Mouse (Mus musculus) cerebellum, adult 11-12 months (tissue): ENCODE measurements around the gene Magi2.
"Not testable (repeated sequence)": the region's sequence is repeated elsewhere in the genome, so short reads cannot be mapped to it uniquely, and the experiment has no call there.

Source experiments
- DNase-seq: peaks from one replicate; pipeline ENCODE4 v3.0.0; 2022

The Magi2 gene

DNA sequence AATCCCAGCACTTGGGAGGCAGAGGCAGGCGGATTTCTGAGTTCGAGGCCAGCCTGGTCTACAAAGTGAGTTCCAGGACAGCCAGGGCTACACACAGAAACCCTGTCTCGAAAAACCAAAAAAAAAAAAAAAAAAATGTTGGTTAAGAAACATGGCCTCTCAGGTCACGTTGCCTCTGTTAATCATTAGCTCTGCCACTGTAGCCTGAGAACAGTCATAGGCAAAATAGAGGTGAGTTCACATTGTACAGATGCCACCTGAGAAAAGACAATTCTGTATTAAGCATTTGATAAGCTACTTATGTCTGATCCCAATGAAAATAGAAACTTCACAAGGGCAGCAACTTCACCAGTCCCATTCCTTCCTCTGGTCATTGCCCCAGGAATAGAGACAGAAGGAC, 1496.4 kb downstream of the Magi2 start:
- DNase-seq: not testable (repeated sequence)

DNA sequence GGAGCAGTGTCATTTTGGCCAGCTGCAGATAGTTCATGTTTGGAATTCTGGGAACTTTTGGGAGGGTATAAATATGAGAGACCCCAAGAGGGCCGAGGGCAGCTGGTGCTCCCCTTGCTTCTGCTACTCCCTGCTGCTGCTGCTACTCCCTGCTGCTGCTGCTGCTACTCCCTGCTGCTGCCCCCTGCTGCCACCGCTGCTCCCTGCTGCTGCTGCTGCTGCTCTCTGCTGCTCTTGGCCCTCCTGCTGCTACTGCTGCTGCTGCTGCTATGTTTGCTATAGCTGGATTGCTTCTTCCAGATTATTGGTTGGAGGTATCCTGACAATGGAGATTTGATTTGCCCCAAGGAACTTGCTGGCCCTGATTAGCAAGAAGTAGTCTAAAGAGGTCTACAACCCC, 1512.0 kb downstream of the Magi2 start:
- DNase-seq: no peak

DNA sequence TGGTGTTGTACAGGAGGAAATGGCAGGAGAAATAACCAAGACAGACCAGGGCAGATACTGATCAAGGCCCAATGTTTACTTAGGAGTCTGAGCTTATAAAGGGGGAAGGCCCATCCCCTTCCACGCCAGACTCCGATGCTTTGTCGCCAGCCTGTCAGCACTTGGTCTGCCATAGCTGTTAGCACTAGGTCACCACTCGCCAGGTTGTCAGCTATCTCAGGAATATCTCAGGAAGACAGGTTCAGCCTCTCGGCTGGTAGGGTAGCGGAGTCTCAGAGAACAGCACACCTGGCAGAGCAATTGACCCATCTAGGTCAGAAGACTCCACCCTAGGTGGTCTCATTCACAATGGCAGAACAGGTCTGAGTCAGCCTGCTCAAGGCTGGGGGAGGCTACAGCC, 1514.4 kb downstream of the Magi2 start:
- no peak for DNase-seq

DNA sequence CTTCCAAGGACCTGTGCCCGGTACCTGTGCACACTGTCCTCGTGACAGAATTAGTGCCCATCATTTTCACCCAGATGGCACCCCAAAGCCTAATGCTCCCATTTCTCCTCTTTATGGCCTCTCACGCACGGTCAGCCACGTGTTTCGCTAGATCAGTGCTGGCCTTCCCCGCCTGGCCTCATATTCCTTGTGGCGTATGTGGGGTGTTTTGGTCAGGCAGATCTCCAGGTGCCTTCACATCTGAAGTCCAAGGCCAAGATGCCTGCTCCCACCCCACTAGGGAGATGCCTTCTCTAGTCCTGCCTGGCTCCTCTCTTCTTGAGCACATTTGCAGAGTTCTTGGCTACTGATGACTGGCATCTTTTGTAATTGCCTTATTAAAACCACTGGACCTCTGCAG, 1515.1 kb downstream of the Magi2 start:
- no peak for DNase-seq

DNA sequence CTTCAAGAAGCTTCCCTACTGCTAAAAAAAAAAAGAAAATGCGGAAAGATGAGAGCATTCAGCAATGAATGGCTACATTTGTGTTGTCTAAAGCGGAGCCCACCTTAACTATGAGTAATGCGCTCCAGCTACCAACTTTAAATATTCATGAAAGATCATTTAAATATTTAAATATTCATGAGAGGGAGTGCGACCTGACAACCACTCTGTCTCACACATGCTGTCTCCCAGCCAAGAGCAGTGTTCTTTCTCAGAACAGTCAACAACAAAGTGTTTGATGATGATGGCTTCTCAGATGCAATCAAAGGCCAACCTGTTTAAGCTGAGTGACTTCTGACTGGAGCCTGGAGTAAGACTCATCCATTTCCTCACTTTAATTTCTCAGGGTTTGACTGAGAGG, 1521.3 kb downstream of the Magi2 start:
- no peak for DNase-seq

DNA sequence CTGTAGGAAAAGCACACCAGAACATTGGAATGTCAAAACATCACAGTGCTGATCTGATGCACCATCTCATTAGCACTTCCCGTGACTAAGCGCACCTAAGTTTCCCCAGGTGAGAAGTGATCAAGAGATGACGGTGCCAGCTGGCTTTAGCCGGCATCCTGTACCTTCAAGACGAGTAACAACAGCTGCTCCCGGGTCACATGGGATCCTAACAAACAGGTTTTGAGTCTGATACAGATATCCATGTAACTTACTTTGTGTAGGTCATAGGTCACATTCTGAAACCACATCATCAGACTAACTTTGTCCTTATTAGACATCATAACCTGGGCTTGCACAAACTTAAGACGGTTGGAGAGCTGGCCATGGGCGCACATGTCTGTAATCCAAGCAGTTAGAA, 1522.0 kb downstream of the Magi2 start:
- DNase-seq: no peak

DNA sequence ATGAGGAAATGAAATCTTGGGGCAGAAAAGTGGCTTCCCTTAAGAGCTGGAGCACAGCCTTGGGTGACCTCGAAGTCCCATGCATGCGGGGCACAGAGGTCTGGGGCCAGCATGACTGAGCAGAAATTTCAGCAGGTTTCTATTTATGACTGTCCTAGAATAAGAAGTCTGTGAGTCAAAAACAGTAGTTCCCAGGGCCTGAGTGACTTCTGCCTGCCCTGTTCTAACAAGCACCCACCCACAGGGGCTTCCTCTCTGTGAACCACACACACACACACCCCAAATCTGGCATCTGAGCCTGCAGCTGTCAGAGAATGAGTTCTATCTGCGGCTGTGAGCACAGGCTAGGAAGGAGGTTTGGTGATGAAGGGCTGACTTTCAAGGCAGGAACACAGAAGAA, 1522.7 kb downstream of the Magi2 start:
- no peak for DNase-seq

DNA sequence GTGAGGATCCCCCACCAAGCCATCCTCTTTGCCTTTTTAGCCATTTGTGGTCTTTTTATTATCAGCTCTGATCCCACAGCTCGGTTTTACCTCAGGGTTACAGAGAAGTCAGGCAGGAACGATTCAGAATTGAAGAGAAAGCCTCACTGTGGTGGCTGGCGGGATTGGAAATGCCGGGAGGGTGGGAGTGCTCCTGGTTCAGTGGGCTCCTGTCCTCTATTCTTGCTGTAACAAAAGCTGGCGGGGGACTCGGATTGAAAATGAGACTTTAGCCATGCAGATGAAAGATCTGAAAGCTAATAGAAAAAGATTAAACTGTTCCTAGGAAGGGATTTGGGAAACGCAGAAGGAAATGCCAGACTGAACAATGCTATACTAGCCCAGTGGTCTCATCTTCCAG, 1524.2 kb downstream of the Magi2 start:
- DNase-seq: no peak

DNA sequence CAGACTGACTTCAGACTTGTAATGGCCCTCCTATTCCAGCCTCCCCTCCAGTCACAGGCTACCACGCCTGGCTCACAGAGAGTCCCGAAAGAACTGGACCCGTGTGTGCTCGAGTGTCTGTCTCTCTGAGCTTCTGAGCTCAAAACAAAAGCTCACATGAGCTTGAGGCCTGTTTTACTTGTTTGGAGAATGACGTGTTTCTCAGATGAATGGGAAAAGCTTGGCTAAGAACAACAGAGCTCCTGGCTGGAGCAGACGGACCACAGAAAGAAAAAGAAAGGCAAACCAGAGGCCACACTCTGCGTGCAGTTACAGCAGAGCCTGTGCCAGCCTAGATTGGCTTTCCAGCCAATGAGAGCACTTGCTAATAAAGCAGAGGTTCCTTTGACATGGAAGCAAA, 1524.9 kb downstream of the Magi2 start:
- no peak for DNase-seq

DNA sequence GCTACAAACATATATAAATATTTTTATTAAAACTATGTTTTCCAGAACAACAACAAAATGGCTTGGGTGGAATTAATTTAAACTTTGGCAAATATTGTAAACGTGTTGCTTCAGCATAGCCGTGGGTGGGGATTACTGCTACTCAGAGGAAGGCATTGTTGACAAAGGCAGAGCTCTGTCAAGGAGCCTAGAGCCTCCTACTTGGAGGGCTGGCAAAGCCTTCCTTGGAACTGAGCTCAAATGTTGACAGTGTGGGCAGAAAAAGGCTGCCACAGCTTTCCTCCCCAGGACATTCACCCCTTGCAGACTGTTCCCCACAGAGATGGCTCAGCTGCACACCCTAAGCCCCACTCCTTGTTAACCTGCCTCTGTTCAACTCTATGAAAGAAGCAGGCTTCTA, 1526.3 kb downstream of the Magi2 start:
- DNase-seq: no peak

DNA sequence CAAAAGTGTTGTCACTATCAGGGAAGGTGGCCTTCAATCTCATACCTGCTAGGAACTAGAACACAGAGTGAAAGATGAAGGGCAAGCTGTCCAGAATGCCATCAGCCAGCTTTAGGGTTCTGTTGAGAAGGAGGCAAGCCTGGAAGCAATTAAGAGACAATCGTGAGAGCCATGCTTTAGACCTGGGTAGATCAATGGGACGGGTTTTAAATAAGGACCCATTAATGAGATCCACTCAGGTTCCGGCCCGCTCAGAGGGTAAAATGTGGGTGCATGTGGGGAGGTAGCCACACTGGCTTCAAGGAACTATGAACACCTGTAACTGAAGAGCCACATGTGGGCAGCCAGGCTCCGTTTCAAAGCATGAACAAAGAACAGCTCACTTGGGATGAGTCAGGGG, 1527.1 kb downstream of the Magi2 start:
- no peak for DNase-seq
